Mouse (Mus musculus): ENCODE measurements around the gene Grin2d. TPM values are rescaled to one million over a fixed set of nuclear protein-coding genes. Genes with fewer than 3 reads are reported as not detected.

Gene Grin2d
- polyA plus RNA-seq, 1 experiment, result 1.1 TPM

DNA sequence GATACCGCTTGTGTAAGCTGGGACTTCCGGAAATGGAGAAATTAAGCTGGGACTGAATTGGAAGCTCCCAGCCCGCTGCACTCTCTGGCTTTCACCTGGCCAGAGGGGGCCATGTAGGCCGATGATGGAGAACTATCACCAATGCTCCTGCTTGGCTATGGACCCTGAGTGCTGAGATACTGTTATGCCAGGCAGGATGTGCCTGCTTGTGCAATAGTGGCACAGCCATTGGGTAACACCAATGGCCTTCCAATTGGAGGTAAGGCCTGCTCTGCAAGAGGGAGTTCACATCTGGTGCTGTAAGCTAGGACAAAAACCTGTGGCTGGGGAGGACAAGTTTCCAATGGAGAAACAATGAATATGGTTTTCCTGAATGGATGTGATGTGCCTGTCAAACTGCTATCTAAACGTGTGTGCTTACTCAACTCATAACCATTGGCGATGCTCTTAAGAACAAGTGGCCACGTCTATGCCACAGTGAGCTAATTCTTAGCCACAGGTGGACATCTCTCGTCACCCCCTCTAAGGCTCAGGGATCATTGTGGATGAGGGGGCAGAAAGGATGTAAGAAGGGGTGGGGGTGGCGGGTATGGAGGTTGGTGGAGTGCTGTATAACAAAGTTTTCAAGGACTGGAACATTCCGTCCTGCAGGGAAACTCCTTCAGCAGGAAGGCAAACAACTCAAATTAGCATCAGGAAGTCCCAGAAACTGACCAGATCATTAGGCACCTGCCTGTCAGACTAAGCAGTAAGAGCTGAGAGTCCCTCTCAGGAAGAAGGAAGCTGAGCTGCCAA lies 35.0 kb downstream of the Grin2d start:
- Histone ChIP-seq H3K79me2 (ENCODE audit: control insufficient read depth, insufficient read depth) (no peaks in the 10 kb centered on the region), H3K27me3 (ENCODE audit: control insufficient read depth, insufficient read depth, insufficient read length) (no peaks in the 10 kb centered on the region), H3ac (ENCODE audit: control insufficient read depth, insufficient read length, low read depth) (no peak overlapping the region), H3K36me3 (ENCODE audit: control insufficient read depth, insufficient read depth) (no peaks in the 10 kb centered on the region), H3K79me3 (ENCODE audit: low read depth) (no peaks in the 10 kb centered on the region), H3K4me3 (ENCODE audit: insufficient read depth, poor library complexity, severe bottlenecking) (no peak overlapping the region)
- TF ChIP-seq USF1 (IDR thresholded peaks at IDR 0.05; ENCODE audit: low read depth), result no peak
- TF ChIP-seq CEBPB (IDR thresholded peaks at IDR 0.05; ENCODE audit: low read depth), result no peak
- no peak for TF ChIP-seq MYOD1 (IDR thresholded peaks at IDR 0.05; ENCODE audit: control insufficient read depth, insufficient read length, low read depth)
- TF ChIP-seq MYOG (IDR thresholded peaks at IDR 0.05; ENCODE audit: control insufficient read depth, extremely low read depth, insufficient read length), result no peak
- no peak for TF ChIP-seq FOSL1 (IDR thresholded peaks at IDR 0.05; ENCODE audit: insufficient read depth, low read length, poor library complexity, severe bottlenecking)
- no peak for TF ChIP-seq CTCF (IDR thresholded peaks at IDR 0.05; ENCODE audit: control insufficient read depth, insufficient read depth, insufficient read length)
- TF ChIP-seq MAX (IDR thresholded peaks at IDR 0.05), result no peak

DNA sequence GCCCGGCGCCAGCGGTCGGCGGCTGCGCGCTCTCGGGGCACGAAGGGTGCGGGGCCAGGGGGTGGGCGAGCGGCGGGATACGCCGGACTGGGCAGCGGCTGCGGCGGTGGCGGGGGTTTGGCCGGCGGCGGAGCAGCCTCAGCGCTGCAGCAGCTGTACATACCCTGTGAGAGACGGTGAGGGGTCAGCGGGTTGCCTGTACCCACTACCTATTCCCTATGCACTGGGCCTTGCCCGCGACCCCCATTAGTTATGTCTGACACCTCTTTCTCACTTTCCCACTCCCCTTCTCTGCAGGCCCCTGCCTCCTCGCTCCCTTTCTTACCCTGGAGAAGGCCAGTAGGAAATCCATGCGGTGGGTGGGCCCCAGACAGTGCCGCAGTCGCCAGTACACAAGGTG lies 44.3 kb downstream of the Grin2d start:
- H3K36me3 ChIP-seq (ENCODE audit: control insufficient read depth, insufficient read depth), result peaks cover 8% of the 10 kb centered on the region

DNA sequence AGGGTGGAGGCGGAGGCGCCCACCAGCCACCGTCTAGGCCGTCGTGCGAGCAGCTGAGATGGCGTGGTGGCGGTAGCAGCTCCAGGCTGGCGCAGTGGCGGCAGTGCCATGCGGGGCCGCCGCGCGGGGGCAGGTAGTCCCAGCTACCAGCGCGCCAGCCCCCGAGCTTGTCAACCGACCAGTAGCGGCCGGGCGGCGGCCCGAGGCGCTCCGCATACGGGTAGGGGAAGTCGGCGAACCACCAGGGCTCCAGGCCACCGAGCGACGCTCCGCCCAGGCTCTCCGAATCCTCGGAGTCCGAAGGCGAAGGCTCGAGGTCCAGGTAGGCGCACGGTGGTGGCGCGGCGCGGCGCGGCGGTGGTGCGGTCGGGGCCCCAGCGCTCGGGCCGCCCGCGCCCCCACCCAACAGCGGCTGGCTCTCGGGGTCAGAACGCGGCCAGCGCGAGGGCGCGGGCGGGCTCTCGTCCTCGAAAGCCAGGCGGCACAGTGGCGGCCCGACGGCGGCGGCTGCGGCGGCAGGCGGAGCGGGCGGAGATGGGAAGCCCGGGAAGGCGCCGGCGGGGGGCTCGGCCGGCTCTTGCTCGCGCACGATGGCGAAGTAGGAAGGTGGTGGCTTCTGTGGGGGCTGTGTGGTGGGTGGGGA lies 44.9 kb downstream of the Grin2d start:
- H3ac ChIP-seq (ENCODE audit: control insufficient read depth, insufficient read length, low read depth), result no peak overlapping the region
- H3K4me3 ChIP-seq (ENCODE audit: insufficient read depth, poor library complexity, severe bottlenecking), result no peak overlapping the region
- H3K36me3 ChIP-seq (ENCODE audit: control insufficient read depth, insufficient read depth), result peaks cover 13% of the 10 kb centered on the region
- peaks cover 24% of the 10 kb centered on the region for H3K79me2 ChIP-seq (ENCODE audit: control insufficient read depth, insufficient read depth)
- H3K79me3 ChIP-seq (ENCODE audit: low read depth), result peaks cover 20% of the 10 kb centered on the region
- peaks cover 20% of the 10 kb centered on the region for H3K27me3 ChIP-seq (ENCODE audit: control insufficient read depth, insufficient read depth, insufficient read length)
- TF ChIP-seq USF1 (IDR thresholded peaks at IDR 0.05; ENCODE audit: low read depth), result no peak
- TF ChIP-seq MAX (IDR thresholded peaks at IDR 0.05), result no peak
- TF ChIP-seq FOSL1 (IDR thresholded peaks at IDR 0.05; ENCODE audit: insufficient read depth, low read length, poor library complexity, severe bottlenecking), result no peak
- no peak for TF ChIP-seq CEBPB (IDR thresholded peaks at IDR 0.05; ENCODE audit: low read depth)
- TF ChIP-seq MYOD1 (IDR thresholded peaks at IDR 0.05; ENCODE audit: control insufficient read depth, insufficient read length, low read depth), result no peak
- TF ChIP-seq MYOG (IDR thresholded peaks at IDR 0.05; ENCODE audit: control insufficient read depth, extremely low read depth, insufficient read length), result no peak
- no peak for TF ChIP-seq CTCF (IDR thresholded peaks at IDR 0.05; ENCODE audit: control insufficient read depth, insufficient read depth, insufficient read length)

More for the DNA sequence above, 44.3 kb downstream of the Grin2d start:
- peaks cover 20% of the 10 kb centered on the region for H3K27me3 ChIP-seq (ENCODE audit: control insufficient read depth, insufficient read depth, insufficient read length)
- H3K79me3 ChIP-seq (ENCODE audit: low read depth), result peaks cover 16% of the 10 kb centered on the region
- TF ChIP-seq USF1 (IDR thresholded peaks at IDR 0.05; ENCODE audit: low read depth) (no peak), CTCF (IDR thresholded peaks at IDR 0.05; ENCODE audit: control insufficient read depth, insufficient read depth, insufficient read length) (no peak)
- peaks cover 18% of the 10 kb centered on the region for H3K79me2 ChIP-seq (ENCODE audit: control insufficient read depth, insufficient read depth)
- no peak overlapping the region for H3K4me3 ChIP-seq (ENCODE audit: insufficient read depth, poor library complexity, severe bottlenecking)
- H3ac ChIP-seq (ENCODE audit: control insufficient read depth, insufficient read length, low read depth), result no peak overlapping the region

DNA sequence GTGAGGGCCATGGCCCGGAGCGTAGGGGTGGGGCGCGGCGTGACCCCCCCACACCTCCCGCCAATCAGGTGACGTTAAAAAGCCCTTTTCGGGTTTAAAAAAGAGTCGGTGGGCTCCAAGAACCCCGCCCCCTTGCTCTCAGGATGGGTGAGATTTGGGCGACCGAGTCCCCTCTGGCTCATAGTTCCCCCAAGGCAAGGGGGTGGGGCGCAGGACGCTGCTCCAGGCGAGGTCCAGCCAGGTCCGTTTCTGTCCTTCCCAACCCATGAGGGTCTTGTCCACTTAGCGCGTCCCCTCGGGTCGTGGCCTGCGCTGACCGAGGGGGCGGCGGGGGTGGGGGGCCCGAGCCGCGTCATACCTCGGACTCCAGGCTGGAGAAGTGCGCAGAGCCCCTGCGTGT lies 45.8 kb downstream of the Grin2d start:
- H3K27me3 ChIP-seq (ENCODE audit: control insufficient read depth, insufficient read depth, insufficient read length), result peaks cover 20% of the 10 kb centered on the region

DNA sequence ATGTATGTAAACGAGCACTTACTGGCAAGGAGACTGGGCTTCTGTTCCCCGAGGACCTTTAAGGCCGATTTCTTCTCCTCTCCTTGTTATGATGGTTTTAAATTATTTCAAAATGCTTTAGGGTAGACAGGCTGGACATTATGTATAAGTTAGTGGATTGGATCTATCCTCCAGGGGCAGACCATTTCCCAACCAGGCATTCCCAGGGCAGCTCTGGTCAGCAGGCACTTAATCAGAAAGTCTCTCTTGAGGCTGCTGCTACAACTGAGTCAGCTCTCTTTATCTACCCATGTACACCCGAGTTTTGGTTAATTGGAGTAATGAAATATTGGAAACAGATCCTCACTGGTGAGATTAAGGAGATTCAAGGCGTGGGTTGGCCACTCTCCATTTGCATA lies 47.1 kb downstream of the Grin2d start:
- peaks cover 29% of the 10 kb centered on the region for H3K79me3 ChIP-seq (ENCODE audit: low read depth)
- TF ChIP-seq USF1 (IDR thresholded peaks at IDR 0.05; ENCODE audit: low read depth) (no peak), MAX (IDR thresholded peaks at IDR 0.05) (no peak), MYOG (IDR thresholded peaks at IDR 0.05; ENCODE audit: control insufficient read depth, extremely low read depth, insufficient read length) (no peak), FOSL1 (IDR thresholded peaks at IDR 0.05; ENCODE audit: insufficient read depth, low read length, poor library complexity, severe bottlenecking) (no peak), MYOD1 (IDR thresholded peaks at IDR 0.05; ENCODE audit: control insufficient read depth, insufficient read length, low read depth) (no peak), CTCF (IDR thresholded peaks at IDR 0.05; ENCODE audit: control insufficient read depth, insufficient read depth, insufficient read length) (no peak), CEBPB (IDR thresholded peaks at IDR 0.05; ENCODE audit: low read depth) (no peak)
- peaks cover 20% of the 10 kb centered on the region for H3K27me3 ChIP-seq (ENCODE audit: control insufficient read depth, insufficient read depth, insufficient read length)
- H3K36me3 ChIP-seq (ENCODE audit: control insufficient read depth, insufficient read depth), result peaks cover 31% of the 10 kb centered on the region
- H3K79me2 ChIP-seq (ENCODE audit: control insufficient read depth, insufficient read depth), result peaks cover 42% of the 10 kb centered on the region
- no peak overlapping the region for H3ac ChIP-seq (ENCODE audit: control insufficient read depth, insufficient read length, low read depth)
- H3K4me3 ChIP-seq (ENCODE audit: insufficient read depth, poor library complexity, severe bottlenecking), result peak overlapping the region; percentile 78

More for the DNA sequence above, 45.8 kb downstream of the Grin2d start:
- TF ChIP-seq USF1 (IDR thresholded peaks at IDR 0.05; ENCODE audit: low read depth) (no peak), MYOD1 (IDR thresholded peaks at IDR 0.05; ENCODE audit: control insufficient read depth, insufficient read length, low read depth) (no peak), CEBPB (IDR thresholded peaks at IDR 0.05; ENCODE audit: low read depth) (no peak)
- Histone ChIP-seq H3K36me3 (ENCODE audit: control insufficient read depth, insufficient read depth) (peaks cover 20% of the 10 kb centered on the region), H3K4me3 (ENCODE audit: insufficient read depth, poor library complexity, severe bottlenecking) (no peak overlapping the region), H3K79me2 (ENCODE audit: control insufficient read depth, insufficient read depth) (peaks cover 31% of the 10 kb centered on the region), H3ac (ENCODE audit: control insufficient read depth, insufficient read length, low read depth) (no peak overlapping the region), H3K79me3 (ENCODE audit: low read depth) (peaks cover 24% of the 10 kb centered on the region)

Data from C2C12 (cell line).